Mouse (Mus musculus) frontal cortex, postnatal 36 days (tissue): ENCODE results near the gene Stag2.

Experiments used
- DNase-seq, 2 experiments: peaks; one replicate each; pipeline ENCODE4 v3.0.0; 2022; ENCODE audit warnings: low spot score in 2 of 2

Stag2 gene

GRCm38 (mm10) chrX:42148788-42149556, at the start of gene Stag2:
TSS of gene Stag2 (plus strand) at chrX:42149317.
- DNase-seq = peak; percentile 74 to 78

GRCm38 (mm10) chrX:42107137-42107536, 42.0 kb upstream of the Stag2 start:
- no peak for DNase-seq

GRCm38 (mm10) chrX:42110585-42110984, 38.5 kb upstream of the Stag2 start:
- DNase-seq = no peak

- no peak for DNase-seq
Measured at GRCm38 (mm10) chrX:42119442-42120048, 29.6 kb upstream of the Stag2 start.

GRCm38 (mm10) chrX:42124963-42125697, 24.0 kb upstream of the Stag2 start:
- no peak for DNase-seq

GRCm38 (mm10) chrX:42139882-42140281, 9.2 kb upstream of the Stag2 start:
- DNase-seq = no peak

- no peak for DNase-seq
Measured at GRCm38 (mm10) chrX:42142620-42143019, 6.5 kb upstream of the Stag2 start.

GRCm38 (mm10) chrX:42143991-42144390, 5.1 kb upstream of the Stag2 start:
- no peak for DNase-seq

- no peak for DNase-seq
Measured at GRCm38 (mm10) chrX:42148016-42148451, 1.1 kb upstream of the Stag2 start.

GRCm38 (mm10) chrX:42149557-42150345, 634 bp downstream of the Stag2 start:
- peak; percentile 19 to 34 for DNase-seq

GRCm38 (mm10) chrX:42150346-42151023, 1.4 kb downstream of the Stag2 start:
- DNase-seq = peak; percentile 48 to 58

GRCm38 (mm10) chrX:42151024-42151754, 2.1 kb downstream of the Stag2 start:
- DNase-seq = peak in 1 of 2 experiments; percentile 4

- DNase-seq = peak; percentile 66 to 68
Measured at GRCm38 (mm10) chrX:42151903-42152369, 2.8 kb downstream of the Stag2 start.

- DNase-seq = no peak
Measured at GRCm38 (mm10) chrX:42153056-42153455, 3.9 kb downstream of the Stag2 start.

GRCm38 (mm10) chrX:42165455-42165854, 16.3 kb downstream of the Stag2 start:
- DNase-seq = no peak

- no peak for DNase-seq
Measured at GRCm38 (mm10) chrX:42170811-42171210, 21.7 kb downstream of the Stag2 start.

- no peak for DNase-seq
Measured at GRCm38 (mm10) chrX:42187590-42187989, 38.5 kb downstream of the Stag2 start.

- DNase-seq = no peak
Measured at GRCm38 (mm10) chrX:42188825-42189426, 39.8 kb downstream of the Stag2 start.

GRCm38 (mm10) chrX:42194608-42195007, 45.5 kb downstream of the Stag2 start:
- DNase-seq = no peak

GRCm38 (mm10) chrX:42202482-42202881, 53.4 kb downstream of the Stag2 start:
- DNase-seq = no peak
